Mouse (Mus musculus): ENCODE data around the gene Cit.
A peak's percentile ranks its signal among the peaks of the same experiment; 100 is the strongest.

Cit gene

GRCm38 (mm10) chr5:115971236-115971635 lies 126.2 kb downstream of the Cit start:
- no peak for DNase-seq (ENCODE audit: low read depth)

GRCm38 (mm10) chr5:115975672-115976071 lies 130.6 kb downstream of the Cit start:
- no peak for DNase-seq (ENCODE audit: low read depth)

GRCm38 (mm10) chr5:115976446-115976845 lies 131.4 kb downstream of the Cit start:
- DNase-seq (ENCODE audit: low read depth): no peak

GRCm38 (mm10) chr5:115977266-115977665 lies 132.2 kb downstream of the Cit start:
- no peak for DNase-seq (ENCODE audit: low read depth)

- DNase-seq (ENCODE audit: low read depth): no peak
Observed at GRCm38 (mm10) chr5:115977757-115978156, 132.7 kb downstream of the Cit start.

- DNase-seq (ENCODE audit: low read depth): no peak
Observed at GRCm38 (mm10) chr5:115978255-115978654, 133.2 kb downstream of the Cit start.

- peak; percentile 37 for DNase-seq (ENCODE audit: low read depth)
Observed at GRCm38 (mm10) chr5:115979134-115979696, 134.1 kb downstream of the Cit start.

GRCm38 (mm10) chr5:115980537-115980936 lies 135.5 kb downstream of the Cit start:
- DNase-seq (ENCODE audit: low read depth): no peak

GRCm38 (mm10) chr5:115982671-115983373 lies 137.7 kb downstream of the Cit start:
- no peak for DNase-seq (ENCODE audit: low read depth)

- DNase-seq (ENCODE audit: low read depth): no peak
Observed at GRCm38 (mm10) chr5:115984392-115984791, 139.3 kb downstream of the Cit start.

- no peak for DNase-seq (ENCODE audit: low read depth)
Observed at GRCm38 (mm10) chr5:115985101-115985500, 140.0 kb downstream of the Cit start.

GRCm38 (mm10) chr5:115987284-115987683 lies 142.2 kb downstream of the Cit start:
- no peak for DNase-seq (ENCODE audit: low read depth)

- DNase-seq (ENCODE audit: low read depth): no peak
Observed at GRCm38 (mm10) chr5:115991717-115992116, 146.6 kb downstream of the Cit start.

GRCm38 (mm10) chr5:115994101-115994500 lies 149.0 kb downstream of the Cit start:
- no peak for DNase-seq (ENCODE audit: low read depth)

- DNase-seq (ENCODE audit: low read depth): no peak
Observed at GRCm38 (mm10) chr5:115997376-115997775, 152.3 kb downstream of the Cit start.

GRCm38 (mm10) chr5:116003154-116003553 lies 158.1 kb downstream of the Cit start:
- DNase-seq (ENCODE audit: low read depth): no peak

GRCm38 (mm10) chr5:116003825-116004224 lies 158.7 kb downstream of the Cit start:
- DNase-seq (ENCODE audit: low read depth): no peak

- DNase-seq (ENCODE audit: low read depth): no peak
Observed at GRCm38 (mm10) chr5:116004271-116004670, 159.2 kb downstream of the Cit start.

GRCm38 (mm10) chr5:116006324-116007099 lies 161.4 kb downstream of the Cit start:
- DNase-seq (ENCODE audit: low read depth): no peak

GRCm38 (mm10) chr5:116007723-116008122 lies 162.6 kb downstream of the Cit start:
- DNase-seq (ENCODE audit: low read depth): no peak

GRCm38 (mm10) chr5:116009091-116009851 lies 164.2 kb downstream of the Cit start:
- peak; percentile 14 for DNase-seq (ENCODE audit: low read depth)

- DNase-seq (ENCODE audit: low read depth): no peak
Observed at GRCm38 (mm10) chr5:116009884-116010627, 165.0 kb downstream of the Cit start.
